Mouse (Mus musculus): ENCODE measurements around the gene Pts. TPM values are rescaled to one million over a fixed set of nuclear protein-coding genes. Genes with fewer than 3 reads are reported as not detected.

The Pts gene
- total RNA-seq, 2 experiments from 2014 or later, result 36.5 to 42.5 TPM

GRCm38 (mm10) chr9:50552206-50552605 is 23.7 kb upstream of the Pts start:
- no peak for TF ChIP-seq CTCF (conservative IDR thresholded peaks at IDR 0.05)
- DNase-seq (ENCODE audit: low spot score in 2 of 2), result no peak
- H3K27ac ChIP-seq, result no peak overlapping the region
- H3K4me3 ChIP-seq, result no peak overlapping the region

- no peak overlapping the region for H3K4me3 ChIP-seq
- H3K27ac ChIP-seq, result no peak overlapping the region
- DNase-seq (ENCODE audit: low spot score in 2 of 2), result no peak
- no peak for TF ChIP-seq CTCF (conservative IDR thresholded peaks at IDR 0.05)
Measured at GRCm38 (mm10) chr9:50548936-50549335, 20.4 kb upstream of the Pts start.

- H3K27ac ChIP-seq, result no peak overlapping the region
- no peak for TF ChIP-seq CTCF (conservative IDR thresholded peaks at IDR 0.05)
- DNase-seq (ENCODE audit: low spot score in 2 of 2), result no peak
- no peak overlapping the region for H3K4me3 ChIP-seq
Measured at GRCm38 (mm10) chr9:50547859-50548478, 19.4 kb upstream of the Pts start.

GRCm38 (mm10) chr9:50542401-50542800 is 13.9 kb upstream of the Pts start:
- no peak for TF ChIP-seq CTCF (conservative IDR thresholded peaks at IDR 0.05)
- no peak overlapping the region for H3K4me3 ChIP-seq
- H3K27ac ChIP-seq, result no peak overlapping the region
- DNase-seq (ENCODE audit: low spot score in 2 of 2), result no peak

- no peak for TF ChIP-seq CTCF (conservative IDR thresholded peaks at IDR 0.05)
- Histone ChIP-seq H3K4me3 (peak overlapping the region; percentile 39), H3K27ac (peak overlapping the region; percentile 79)
- DNase-seq (ENCODE audit: low spot score in 2 of 2), result no peak
Measured at GRCm38 (mm10) chr9:50540170-50540569, 11.6 kb upstream of the Pts start.

DNA sequence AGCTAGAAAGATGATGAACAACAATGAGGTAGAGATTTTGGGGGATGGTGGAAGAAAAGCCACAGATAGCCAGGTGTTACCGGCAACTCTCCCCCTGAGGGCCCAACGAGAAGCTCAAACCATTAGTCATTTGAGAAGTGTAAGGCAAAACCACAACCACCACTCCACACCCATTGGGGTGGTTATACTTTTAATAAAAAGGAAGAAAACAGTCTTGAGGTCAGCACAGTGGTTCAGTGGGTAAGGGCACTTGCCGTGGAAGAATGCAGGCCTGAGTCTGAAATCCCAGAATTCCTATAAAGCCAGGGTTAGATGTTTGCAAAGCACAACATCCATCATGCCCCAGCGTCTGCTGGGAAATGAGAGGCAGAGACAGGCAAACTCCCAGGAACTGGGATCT is 8.8 kb upstream of the Pts start:
- no peak for TF ChIP-seq CTCF (conservative IDR thresholded peaks at IDR 0.05)
- H3K4me3 ChIP-seq, result no peak overlapping the region
- DNase-seq (ENCODE audit: low spot score in 2 of 2), result no peak
- no peak overlapping the region for H3K27ac ChIP-seq

DNA sequence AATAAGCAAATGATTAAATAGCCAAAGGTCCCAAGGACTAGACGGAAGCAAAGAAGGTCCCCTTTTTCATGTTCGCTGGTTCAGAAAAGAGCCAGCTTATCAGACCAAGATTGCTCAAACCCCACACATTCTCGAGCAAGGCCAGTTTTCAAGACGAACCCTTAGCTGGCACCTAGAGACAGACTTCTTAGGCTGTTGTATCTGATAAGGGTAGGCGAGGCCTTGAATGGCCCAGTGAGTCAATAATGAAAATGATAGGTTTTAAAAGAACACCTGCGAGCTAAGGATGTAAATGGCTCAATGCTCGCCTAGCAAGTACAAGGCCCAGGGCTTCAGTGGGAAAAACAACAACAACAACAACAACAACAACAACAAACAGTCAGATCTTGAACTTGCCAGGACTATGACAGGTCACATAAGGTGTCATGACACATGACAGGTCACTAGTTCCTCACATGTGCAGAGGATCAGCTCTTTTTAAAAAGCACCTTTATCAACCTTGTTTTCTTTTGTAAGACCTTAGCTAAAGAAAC is 8.1 kb upstream of the Pts start:
- no peak for TF ChIP-seq CTCF (conservative IDR thresholded peaks at IDR 0.05)

DNA sequence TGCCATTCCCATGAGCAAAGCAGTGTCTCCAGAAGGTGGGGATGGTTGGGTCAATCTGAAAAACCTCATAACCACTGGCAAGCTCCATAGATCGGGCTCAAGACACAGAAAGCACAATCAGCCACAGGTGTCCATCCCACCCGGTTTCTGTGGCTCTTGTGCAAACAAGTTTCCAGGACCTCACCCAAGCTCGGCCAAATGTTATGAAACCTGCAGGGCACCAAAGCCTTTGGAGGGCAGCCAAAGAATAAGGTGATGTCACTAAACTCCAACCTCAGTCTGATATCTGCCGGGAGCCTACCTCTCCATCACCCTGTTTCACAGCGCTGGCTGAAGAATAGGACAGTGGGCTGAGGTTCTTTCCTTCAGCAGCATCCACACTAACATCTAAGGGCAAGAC is 7.4 kb upstream of the Pts start:
- no peak for DNase-seq (ENCODE audit: low spot score in 2 of 2)
- no peak for TF ChIP-seq CTCF (conservative IDR thresholded peaks at IDR 0.05)
- H3K27ac ChIP-seq, result no peak overlapping the region
- no peak overlapping the region for H3K4me3 ChIP-seq

More for the DNA sequence above, 8.1 kb upstream of the Pts start:
- Histone ChIP-seq H3K27ac (no peak overlapping the region), H3K4me3 (no peak overlapping the region)
- DNase-seq (ENCODE audit: low spot score in 2 of 2), result no peak

GRCm38 (mm10) chr9:50533791-50534190 is 5.3 kb upstream of the Pts start:
- no peak for TF ChIP-seq CTCF (conservative IDR thresholded peaks at IDR 0.05)
- no peak for DNase-seq (ENCODE audit: low spot score in 2 of 2)
- peak overlapping the region; percentile 41 for H3K4me3 ChIP-seq
- H3K27ac ChIP-seq, result peak overlapping the region; percentile 73

DNA sequence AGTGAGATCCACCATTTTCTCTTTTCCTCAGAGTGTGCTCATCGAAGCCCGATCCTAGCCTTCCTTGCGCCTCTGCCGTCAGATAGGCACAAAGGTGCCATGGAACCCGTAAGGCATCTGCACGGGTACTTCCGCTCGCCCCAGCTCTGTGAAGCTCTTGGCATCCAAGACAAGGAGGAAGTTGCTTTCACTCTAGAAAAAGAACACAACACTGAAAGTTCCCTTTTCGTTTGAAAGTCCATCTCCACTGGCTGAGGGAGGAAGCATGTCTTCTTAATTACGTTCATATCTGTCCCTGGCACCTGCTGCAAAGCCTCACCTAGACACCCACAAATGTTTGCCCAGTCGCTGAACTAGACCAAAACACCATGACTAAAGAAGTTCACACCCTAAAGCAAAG is 4.8 kb upstream of the Pts start:
- peak in 1 of 2 experiments; percentile 18 for DNase-seq (ENCODE audit: low spot score in 2 of 2)
- Histone ChIP-seq H3K4me3 (peak overlapping the region; percentile 41), H3K27ac (peak overlapping the region; percentile 73)
- TF ChIP-seq CTCF (conservative IDR thresholded peaks at IDR 0.05), result no peak

DNA sequence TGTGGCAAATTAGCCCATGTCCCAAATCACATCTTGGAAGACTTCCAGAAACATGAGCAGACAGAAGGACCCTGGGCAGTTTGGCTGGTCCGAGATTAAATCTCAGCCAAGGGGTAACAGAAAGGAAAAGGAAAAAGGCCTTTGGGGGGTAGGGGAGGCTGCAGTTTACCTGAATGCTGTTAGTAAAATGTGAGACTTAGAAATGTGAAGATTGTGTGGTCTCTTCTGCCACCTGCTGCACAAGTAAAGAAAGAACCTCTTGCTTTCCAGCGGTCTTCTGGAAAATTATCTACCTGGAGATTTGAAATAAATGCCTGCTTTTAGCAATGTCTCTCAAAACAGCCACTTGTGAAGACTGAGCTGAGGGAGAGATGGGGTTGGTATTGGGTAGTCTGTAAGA is 2.4 kb upstream of the Pts start:
- DNase-seq (ENCODE audit: low spot score in 2 of 2), result peak; percentile 12 to 55
- no peak overlapping the region for H3K4me3 ChIP-seq
- no peak overlapping the region for H3K27ac ChIP-seq
- peak; percentile 81 for TF ChIP-seq CTCF (conservative IDR thresholded peaks at IDR 0.05)

GRCm38 (mm10) chr9:50527860-50528259 is 664 bp downstream of the Pts start:
- H3K27ac ChIP-seq, result peak overlapping the region; percentile 94
- no peak for DNase-seq (ENCODE audit: low spot score in 2 of 2)
- H3K4me3 ChIP-seq, result peak overlapping the region; percentile 69
- no peak for TF ChIP-seq CTCF (conservative IDR thresholded peaks at IDR 0.05)

GRCm38 (mm10) chr9:50525585-50525984 is 2.9 kb downstream of the Pts start:
- no peak for DNase-seq (ENCODE audit: low spot score in 2 of 2)

GRCm38 (mm10) chr9:50524936-50525335 is 3.6 kb downstream of the Pts start:
- DNase-seq (ENCODE audit: low spot score in 2 of 2), result no peak
- no peak overlapping the region for H3K27ac ChIP-seq
- TF ChIP-seq CTCF (conservative IDR thresholded peaks at IDR 0.05), result no peak
- H3K4me3 ChIP-seq, result no peak overlapping the region

More at GRCm38 (mm10) chr9:50525585-50525984, 2.9 kb downstream of the Pts start:
- Histone ChIP-seq H3K4me3 (no peak overlapping the region), H3K27ac (no peak overlapping the region)
- TF ChIP-seq CTCF (conservative IDR thresholded peaks at IDR 0.05), result no peak
